Mouse (Mus musculus) spleen, adult 2 months (tissue): ENCODE measurements around the gene Tex29.

Source experiments
- CTCF ChIP-seq: fragments of 200-500 bp; IDR thresholded peaks from 2 replicates; pipeline ENCODE4 v1.5.1; 2011; ENCODE audit warnings: mild to moderate bottlenecking, inconsistent platforms; ENCODE audit not compliant: insufficient read depth, insufficient read length, insufficient replicate concordance; ENCODE audit errors: extremely low read depth
- POLR2A ChIP-seq: fragments of 200-500 bp; IDR thresholded peaks from 2 replicates; pipeline ENCODE4 v1.6.1; 2011; ENCODE audit warnings: low read depth, low read length, inconsistent platforms

- TF ChIP-seq CTCF (no peak), POLR2A (no peak)
These were observed 20.1 kb upstream of the Tex29 start for GRCm38 (mm10) chr8:11820136-11820535.
